Mouse (Mus musculus) liver, embryonic 16.5 days (tissue): ENCODE results near the gene Gm28729. TPM values are rescaled to one million over a fixed set of nuclear protein-coding genes. Genes with fewer than 3 reads are reported as not detected.

ENCODE experiments used
- ATAC-seq: fragments of 200-750 bp; cut with Nextera tagmentation; 2 replicates; pipeline ENCODE4 v1.8.0; 2017; ENCODE audit warnings: low read depth, mild to moderate bottlenecking, moderate number of reproducible peaks, moderate library complexity
- H3K27ac ChIP-seq: fragments of 300-500 bp; sonication (generic); 2 replicates; pipeline ENCODE4 v1.5.1; 2014; ENCODE audit warnings: mild to moderate bottlenecking, low read length
- H3K27me3 ChIP-seq: fragments of 300-500 bp; sonication (generic); 2 replicates; pipeline ENCODE4 v1.6.1; 2014; ENCODE audit warnings: low read depth, low read length, mixed read lengths; ENCODE audit not compliant: control insufficient read depth, insufficient read depth
- H3K36me3 ChIP-seq: fragments of 300-500 bp; sonication (generic); 2 replicates; pipeline ENCODE4 v1.6.1; 2014; ENCODE audit warnings: mild to moderate bottlenecking; ENCODE audit not compliant: control insufficient read depth, insufficient read depth
- H3K4me1 ChIP-seq: fragments of 300-500 bp; sonication (generic); 2 replicates; pipeline ENCODE4 v1.6.1; 2014; ENCODE audit warnings: low read depth, low read length, mixed read lengths; ENCODE audit not compliant: control insufficient read depth
- H3K4me2 ChIP-seq: fragments of 300-500 bp; sonication (generic); 2 replicates; pipeline ENCODE4 v1.6.1; 2014; ENCODE audit warnings: low read depth, low read length, mixed read lengths
- H3K4me3 ChIP-seq: fragments of 300-500 bp; sonication (generic); 2 replicates; pipeline ENCODE4 v1.5.1; 2014; ENCODE audit warnings: low read depth, mild to moderate bottlenecking, low read length
- H3K9ac ChIP-seq: fragments of 300-500 bp; sonication (generic); 2 replicates; pipeline ENCODE4 v1.6.1; 2014; ENCODE audit warnings: low read depth, low read length
- H3K9me3 ChIP-seq: fragments of 300-500 bp; sonication (generic); replicated peaks from 2 replicates; pipeline ENCODE4 v1.6.1; 2016; ENCODE audit warnings: low read length; ENCODE audit not compliant: control insufficient read depth
- WGBS: fragments of 180-500 bp; shearing (Covaris S2); extraction: QIAGEN DNeasy Blood & Tissue Kit; methylation state at CpG from one replicate; pipeline ENCODE4 v1.1.7; 2014; ENCODE audit not compliant: insufficient replicate concordance; 5-methylcytosine and 5-hydroxymethylcytosine counted together
- polyA plus RNA-seq: library from polyadenylated mRNA; unstranded; fragments of >200 nt; fragmentation: Nextera tagmentation; extraction: Ambion mirVana; gene quantifications from 2 replicates; pipeline ENCODE4 v1.2.1, GENCODE M21; 2015

Gene Gm28729
- polyA plus RNA-seq, 1 experiment from 2014 or later: not detected

- Histone ChIP-seq H3K9ac (peak overlapping the region; percentile 52), H3K9me3 (no peaks in the 10 kb centered on the region), H3K4me2 (peak overlapping the region; percentile 34), H3K4me1 (peaks cover 8% of the 10 kb centered on the region), H3K27ac (peak overlapping the region; percentile 64), H3K4me3 (peak overlapping the region; percentile 38), H3K36me3 (no peaks in the 10 kb centered on the region), H3K27me3 (peaks cover 34% of the 10 kb centered on the region)
- ATAC-seq: peak; percentile 76
- WGBS: 1% methylated on average over 25 of the region's 25 CpGs
These were observed 87.2 kb downstream of the Gm28729 start for GRCm38 (mm10) chr9:96437805-96438333.

GRCm38 (mm10) chr9:96436901-96437804 lies 87.9 kb downstream of the Gm28729 start:
- H3K36me3 ChIP-seq: no peaks in the 10 kb centered on the region
- peak overlapping the region; percentile 38 for H3K4me3 ChIP-seq
- ATAC-seq: no peak
- H3K9ac ChIP-seq: peak overlapping the region; percentile 18; the same call in 1 of the 2 replicates
- peak overlapping the region; percentile 34 for H3K4me2 ChIP-seq
- H3K27me3 ChIP-seq: peaks cover 34% of the 10 kb centered on the region
- H3K27ac ChIP-seq: peak overlapping the region; percentile 64
- H3K4me1 ChIP-seq: peaks cover 8% of the 10 kb centered on the region
- WGBS: 24% methylated on average over 28 of the region's 28 CpGs
- H3K9me3 ChIP-seq: no peaks in the 10 kb centered on the region

Other genes with a start within 250 kb of the Gm28729 start
- gene Atp1b3, start 160.8 kb downstream of the Gm28729 start, polyA plus RNA-seq: 57.3 and 61.7 TPM in 2 replicates
- 52.9 and 57.1 TPM in 2 replicates for gene Rnf7, start 46.6 kb downstream of the Gm28729 start, polyA plus RNA-seq
- gene Rasa2, start 106.4 kb upstream of the Gm28729 start, polyA plus RNA-seq: 2.2 and 2.6 TPM in 2 replicates
- gene Zbtb38, start 227.6 kb upstream of the Gm28729 start, polyA plus RNA-seq: 5.3 and 5.5 TPM in 2 replicates